Mouse (Mus musculus) neural tube, embryonic 14.5 days (tissue): ENCODE data around the gene Cd274. TPM values are rescaled to one million over a fixed set of nuclear protein-coding genes. Genes with fewer than 3 reads are reported as not detected.

ENCODE experiments used
- ATAC-seq: fragments of 200-750 bp; cut with Nextera tagmentation; 2 replicates; pipeline ENCODE4 v1.8.0; 2017; ENCODE audit warnings: low read depth, mild to moderate bottlenecking, moderate TSS enrichment, moderate library complexity
- H3K27ac ChIP-seq: fragments of 300-500 bp; sonication (generic); 2 replicates; pipeline ENCODE4 v1.5.1; 2014; ENCODE audit warnings: low read depth, mild to moderate bottlenecking, control low read depth, low read length, moderate library complexity, mixed read lengths
- H3K27me3 ChIP-seq: fragments of 300-500 bp; sonication (generic); 2 replicates; pipeline ENCODE4 v1.6.1; 2014; ENCODE audit warnings: low read length; ENCODE audit not compliant: control insufficient read depth, insufficient read depth
- H3K36me3 ChIP-seq: fragments of 300-500 bp; sonication (generic); 2 replicates; pipeline ENCODE4 v1.6.1; 2014; ENCODE audit warnings: low read length, mixed read lengths; ENCODE audit not compliant: control insufficient read depth, insufficient read depth
- H3K4me1 ChIP-seq: fragments of 300-500 bp; sonication (generic); 2 replicates; pipeline ENCODE4 v1.6.1; 2014; ENCODE audit warnings: low read length; ENCODE audit not compliant: control insufficient read depth, insufficient read depth
- H3K4me2 ChIP-seq: fragments of 300-500 bp; sonication (generic); 2 replicates; pipeline ENCODE4 v1.6.1; 2014; ENCODE audit warnings: mild to moderate bottlenecking, low read depth, low read length, control low read depth
- H3K4me3 ChIP-seq: fragments of 300-500 bp; sonication (generic); 2 replicates; pipeline ENCODE4 v1.5.1; 2014; ENCODE audit warnings: low read depth, low read length, control low read depth, mixed read lengths
- H3K9ac ChIP-seq: fragments of 300-500 bp; sonication (generic); replicated peaks from 2 replicates; pipeline ENCODE4 v1.6.1; 2014; ENCODE audit warnings: low read depth, mild to moderate bottlenecking, control low read depth, low read length, mixed read lengths
- H3K9me3 ChIP-seq: fragments of 300-500 bp; sonication (generic); 2 replicates; pipeline ENCODE4 v1.6.1; 2016; ENCODE audit warnings: low read length; ENCODE audit not compliant: control insufficient read depth
- WGBS: fragments of 180-500 bp; shearing (Covaris S2); extraction: QIAGEN DNeasy Blood & Tissue Kit; methylation state at CpG from one replicate; pipeline ENCODE4 v1.1.7; 2014; 5-methylcytosine and 5-hydroxymethylcytosine counted together
- polyA plus RNA-seq: library from polyadenylated mRNA; unstranded; fragments of >200 nt; fragmentation: Nextera tagmentation; extraction: Ambion mirVana; gene quantifications from 2 replicates; pipeline ENCODE4 v1.2.1, GENCODE M21; 2014

The Cd274 gene
- polyA plus RNA-seq, 1 experiment from 2014 or later: 0.95 TPM

DNA sequence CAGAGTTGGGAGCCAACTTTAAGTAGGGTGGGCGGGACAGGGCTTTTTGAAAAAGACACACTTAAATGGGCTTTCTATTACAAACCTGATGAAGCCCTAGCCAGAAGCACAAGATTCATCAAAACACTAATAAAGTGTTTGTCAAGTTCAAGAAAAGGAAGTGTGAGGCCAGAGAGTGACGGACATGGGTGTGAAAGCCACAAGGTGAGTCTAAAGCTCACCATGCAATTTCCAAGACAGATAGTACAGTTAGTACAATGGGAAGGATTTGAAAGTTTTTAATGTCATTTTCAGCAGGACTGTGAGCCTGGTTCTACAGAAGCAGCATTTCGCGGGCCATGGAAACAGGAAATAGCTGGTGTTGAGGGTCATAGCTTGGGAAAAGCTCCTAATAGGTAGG lies 32.5 kb downstream of the Cd274 start:
- no peaks in the 10 kb centered on the region for H3K9me3 ChIP-seq
- no peak for ATAC-seq
- H3K4me1 ChIP-seq: no peaks in the 10 kb centered on the region
- H3K27me3 ChIP-seq: no peaks in the 10 kb centered on the region
- H3K27ac ChIP-seq: no peak overlapping the region
- H3K9ac ChIP-seq: no peak overlapping the region
- H3K4me3 ChIP-seq: no peak overlapping the region
- 92% methylated on average over 4 of the region's 4 CpGs for WGBS
- no peaks in the 10 kb centered on the region for H3K36me3 ChIP-seq
- no peak overlapping the region for H3K4me2 ChIP-seq

GRCm38 (mm10) chr19:29400466-29400865 lies 33.2 kb downstream of the Cd274 start:
- H3K9ac ChIP-seq: no peak overlapping the region
- no peak for ATAC-seq
- H3K4me2 ChIP-seq: no peak overlapping the region
- no peaks in the 10 kb centered on the region for H3K27me3 ChIP-seq
- WGBS: 95% methylated on average over 3 of the region's 3 CpGs
- no peak overlapping the region for H3K27ac ChIP-seq
- no peaks in the 10 kb centered on the region for H3K4me1 ChIP-seq
- no peak overlapping the region for H3K4me3 ChIP-seq
- no peaks in the 10 kb centered on the region for H3K9me3 ChIP-seq
- no peaks in the 10 kb centered on the region for H3K36me3 ChIP-seq

DNA sequence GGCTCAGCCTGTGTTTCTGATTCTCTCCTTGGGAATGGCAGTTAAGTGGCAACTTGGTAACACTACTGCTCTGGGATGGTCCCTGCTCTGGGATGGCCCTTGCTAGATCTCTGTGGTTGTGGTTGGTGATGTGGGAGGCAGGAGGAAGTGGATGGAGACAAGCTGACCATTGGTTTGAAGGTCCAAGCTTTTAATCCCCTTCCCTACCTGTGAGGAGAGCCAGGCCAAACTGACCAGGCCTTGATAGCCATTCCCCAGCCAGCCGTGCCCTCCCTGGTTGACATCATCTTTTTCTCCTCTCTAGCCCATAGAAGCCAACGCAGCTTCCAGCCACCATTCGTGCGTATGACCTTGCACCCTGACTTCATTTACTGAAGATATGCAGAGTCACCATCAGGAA lies 35.4 kb downstream of the Cd274 start:
- Histone ChIP-seq H3K36me3 (no peaks in the 10 kb centered on the region), H3K9ac (no peak overlapping the region), H3K27me3 (no peaks in the 10 kb centered on the region), H3K4me1 (no peaks in the 10 kb centered on the region), H3K4me3 (no peak overlapping the region), H3K27ac (no peak overlapping the region), H3K9me3 (no peaks in the 10 kb centered on the region), H3K4me2 (no peak overlapping the region)
- 95% methylated on average over 4 of the region's 4 CpGs for WGBS
- ATAC-seq: no peak

- H3K9ac ChIP-seq: no peak overlapping the region
- WGBS: 89% methylated on average over 4 of the region's 4 CpGs
- H3K4me1 ChIP-seq: no peaks in the 10 kb centered on the region
- no peaks in the 10 kb centered on the region for H3K36me3 ChIP-seq
- no peaks in the 10 kb centered on the region for H3K9me3 ChIP-seq
- H3K27me3 ChIP-seq: no peaks in the 10 kb centered on the region
- no peak overlapping the region for H3K4me2 ChIP-seq
- ATAC-seq: no peak
- H3K4me3 ChIP-seq: no peak overlapping the region
- no peak overlapping the region for H3K27ac ChIP-seq
These were observed 36.0 kb downstream of the Cd274 start for GRCm38 (mm10) chr19:29403251-29403650.

DNA sequence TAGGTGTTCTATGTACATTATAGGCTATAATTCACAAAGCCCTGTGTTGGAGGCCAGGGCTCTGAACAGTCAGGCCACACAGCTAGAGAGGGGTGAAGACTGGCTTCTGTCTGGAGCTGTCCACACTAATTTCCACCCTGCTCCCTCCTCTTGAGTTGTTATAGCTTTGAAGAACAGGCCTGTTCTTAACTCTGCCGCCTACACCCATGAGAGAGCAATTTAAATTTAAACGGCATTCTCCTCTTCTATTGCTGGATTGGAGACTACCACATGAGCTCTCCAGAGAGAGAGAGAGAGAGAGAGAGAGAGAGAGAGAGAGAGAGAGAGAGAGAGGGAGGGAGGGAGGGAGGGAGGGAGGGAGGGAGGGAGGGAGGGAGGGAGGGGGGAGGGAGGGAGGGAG lies 38.1 kb downstream of the Cd274 start:
- no peak overlapping the region for H3K4me3 ChIP-seq
- 46% methylated on average over 2 of the region's 2 CpGs for WGBS
- H3K9ac ChIP-seq: no peak overlapping the region
- no peaks in the 10 kb centered on the region for H3K9me3 ChIP-seq
- no peak for ATAC-seq
- H3K4me1 ChIP-seq: no peaks in the 10 kb centered on the region
- no peak overlapping the region for H3K27ac ChIP-seq
- H3K4me2 ChIP-seq: no peak overlapping the region
- H3K27me3 ChIP-seq: no peaks in the 10 kb centered on the region
- no peaks in the 10 kb centered on the region for H3K36me3 ChIP-seq

- ATAC-seq: no peak
- Histone ChIP-seq H3K9ac (no peak overlapping the region), H3K4me1 (no peaks in the 10 kb centered on the region), H3K4me2 (no peak overlapping the region), H3K27me3 (no peaks in the 10 kb centered on the region), H3K27ac (no peak overlapping the region), H3K9me3 (no peaks in the 10 kb centered on the region), H3K36me3 (no peaks in the 10 kb centered on the region), H3K4me3 (no peak overlapping the region)
- 85% methylated on average over 18 of the region's 18 CpGs for WGBS
These were observed 39.1 kb downstream of the Cd274 start for GRCm38 (mm10) chr19:29406042-29407017.

- Histone ChIP-seq H3K4me3 (no peak within 1 kb of the TSS), H3K36me3 (no peaks in the 10 kb centered on the region), H3K4me2 (no peak within 1 kb of the TSS), H3K4me1 (no peaks in the 10 kb centered on the region), H3K27me3 (no peaks in the 10 kb centered on the region), H3K27ac (no peak within 1 kb of the TSS), H3K9ac (no peak within 1 kb of the TSS), H3K9me3 (no peaks in the 10 kb centered on the region)
- ATAC-seq: no peak
- WGBS: 88% methylated on average over 4 of the region's 4 CpGs
These were observed 43.4 kb downstream of the Cd274 start, which contains the start of gene Pdcd1lg2 for GRCm38 (mm10) chr19:29410619-29411018. Gene Pdcd1lg2, plus strand, starts transcription at chr19:29410919.

DNA sequence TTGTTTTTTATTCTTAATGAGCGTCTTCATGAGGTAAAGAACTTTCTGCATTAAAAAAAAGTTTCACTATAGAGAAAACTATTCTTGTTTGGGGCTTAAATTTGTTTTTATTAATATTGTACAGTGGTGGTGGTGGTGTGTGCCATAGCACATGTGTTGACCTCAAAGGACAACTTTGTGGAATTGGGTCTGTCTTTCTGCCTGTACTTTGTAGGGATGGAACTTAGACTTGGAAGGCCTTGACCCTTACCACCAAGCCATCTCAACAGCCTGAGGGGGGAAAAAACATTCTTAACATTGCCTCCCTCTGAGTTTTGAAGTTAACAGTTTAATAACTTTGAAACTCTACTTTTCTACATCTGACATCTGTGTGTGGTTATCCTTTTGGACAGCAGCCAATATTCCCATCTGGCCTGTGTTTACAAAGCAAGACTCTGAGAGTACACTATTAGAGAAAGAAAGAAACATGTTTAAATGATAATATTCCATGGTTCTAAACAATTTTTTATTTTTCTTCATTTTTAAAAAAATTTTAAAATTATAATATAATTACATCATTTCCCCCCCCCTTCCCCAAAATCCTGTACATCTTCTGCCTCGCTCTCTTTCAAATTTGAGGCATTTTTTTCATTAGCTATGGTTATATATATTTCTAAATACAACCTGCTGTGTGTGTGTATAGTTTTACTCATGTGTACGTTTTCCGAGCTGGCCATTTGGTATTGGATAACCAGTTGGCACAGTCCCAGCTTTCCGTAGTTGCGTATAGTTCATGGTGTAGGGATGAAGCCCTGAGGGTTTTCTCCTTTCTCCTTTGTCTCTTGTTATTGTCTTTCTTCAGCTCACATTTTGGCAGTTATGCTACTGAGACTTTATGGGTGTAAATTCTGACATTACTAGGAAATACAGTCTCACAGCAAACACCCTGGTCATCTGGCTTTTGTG lies 45.5 kb downstream of the Cd274 start:
- no peaks in the 10 kb centered on the region for H3K9me3 ChIP-seq
- H3K27me3 ChIP-seq: no peaks in the 10 kb centered on the region
- ATAC-seq: no peak
- H3K9ac ChIP-seq: no peak overlapping the region
- H3K27ac ChIP-seq: no peak overlapping the region; the same call in 1 of the 2 replicates
- no peak overlapping the region for H3K4me2 ChIP-seq
- H3K36me3 ChIP-seq: no peaks in the 10 kb centered on the region
- WGBS: 66% methylated on average over 6 of the region's 6 CpGs
- no peak overlapping the region for H3K4me3 ChIP-seq
- H3K4me1 ChIP-seq: no peaks in the 10 kb centered on the region
